20 mouse cellular contexts compared by ENCODE assay signal in genomic region chr7:44914396-44914795, GRCm38 (mm10). TPM values are rescaled to one million over a fixed set of nuclear protein-coding genes. Genes with fewer than 3 reads are reported as not detected.
"Had no signal": no experiment of that assay in that cellular context is flagged by ENCODE, and none has a peak within 500 bp of the region (broad histone marks: within the 10 kb centered on the region; RNA-seq: fewer than 3 reads in every experiment).

No protein-coding gene starts in this region.

- H3K27ac ChIP-seq: kidney, embryonic 15.5 days; left cerebral cortex, adult 2 months; liver, embryonic 13.5 days; midbrain, embryonic 15.5 days had no signal

- H3K4me1 ChIP-seq: midbrain, embryonic 15.5 days had no signal

- ATAC-seq: midbrain, embryonic 15.5 days had no signal

- H3K9ac ChIP-seq: kidney, embryonic 15.5 days; liver, embryonic 13.5 days; midbrain, embryonic 15.5 days had no signal

- H3K4me2 ChIP-seq: kidney, embryonic 15.5 days; liver, embryonic 13.5 days; midbrain, embryonic 11.5 days; midbrain, embryonic 15.5 days had no signal

- H3K4me3 ChIP-seq: kidney, embryonic 15.5 days; left cerebral cortex, adult 2 months; liver, embryonic 13.5 days; midbrain, embryonic 15.5 days had no signal

- DNase-seq: kidney, postnatal 10 days; kidney, postnatal 36 days; layer of hippocampus, postnatal 36 days; liver, embryonic 13.5 days; lung, adult 2 months; lung, postnatal 14 days; lung, postnatal 4 days; thymus, adult 18-20 months; thymus, postnatal 36 days had no signal

- H3K9me3 ChIP-seq: kidney, embryonic 15.5 days; liver, embryonic 13.5 days; midbrain, embryonic 15.5 days had no signal

- H3K27me3 ChIP-seq: kidney, embryonic 15.5 days; liver, embryonic 13.5 days; midbrain, embryonic 15.5 days had no signal

RNA-seq across cellular contexts. Expression of gene Tsks, which starts 28.6 kb away (rescaled TPM):
- total RNA-seq: liver, adult 2 months; megakaryocyte progenitor cell, adult 5-6 weeks; megakaryocyte-erythroid progenitor cell, adult 5-6 weeks; monocyte, adult 5-6 weeks had no signal
- polyA plus RNA-seq: lung, adult 2 months; neural tube, embryonic 11.5 days; small intestine, adult 2 months; spleen, adult 2 months had no signal
